Mouse (Mus musculus) heart, adult 18-20 months (tissue): ENCODE data around the gene Ddb2. TPM values are rescaled to one million over a fixed set of nuclear protein-coding genes. Genes with fewer than 3 reads are reported as not detected.

Source experiments
- DNase-seq, 2 experiments: peaks; one replicate each; pipeline ENCODE4 v3.0.0; 2021 to 2022; ENCODE audit warnings: mixed read lengths in 1 of 2
- long read RNA-seq, 2 experiments: library from polyadenylated mRNA; stranded (forward); transcript quantifications; one replicate each; pipeline ENCODE4 v2.0.0; 2021
- total RNA-seq, 2 experiments: library from RNA; stranded (reverse); gene quantifications; 2 replicates each; pipeline ENCODE4 v1.2.3; 2021

Ddb2 gene
- 1 to 10 TPM; 2.3 to 3.4 TPM for total RNA-seq
- long read RNA-seq, experiment 1, partial matches to known transcripts = 0 of 7 reads
- long read RNA-seq, experiment 1, other reads (novel, unspliced or antisense) = 5 of 7 reads
- long read RNA-seq, experiment 2, partial matches to known transcripts = 0 of 2 reads
- long read RNA-seq, experiment 2, other reads (novel, unspliced or antisense) = 1 of 2 reads

DNA sequence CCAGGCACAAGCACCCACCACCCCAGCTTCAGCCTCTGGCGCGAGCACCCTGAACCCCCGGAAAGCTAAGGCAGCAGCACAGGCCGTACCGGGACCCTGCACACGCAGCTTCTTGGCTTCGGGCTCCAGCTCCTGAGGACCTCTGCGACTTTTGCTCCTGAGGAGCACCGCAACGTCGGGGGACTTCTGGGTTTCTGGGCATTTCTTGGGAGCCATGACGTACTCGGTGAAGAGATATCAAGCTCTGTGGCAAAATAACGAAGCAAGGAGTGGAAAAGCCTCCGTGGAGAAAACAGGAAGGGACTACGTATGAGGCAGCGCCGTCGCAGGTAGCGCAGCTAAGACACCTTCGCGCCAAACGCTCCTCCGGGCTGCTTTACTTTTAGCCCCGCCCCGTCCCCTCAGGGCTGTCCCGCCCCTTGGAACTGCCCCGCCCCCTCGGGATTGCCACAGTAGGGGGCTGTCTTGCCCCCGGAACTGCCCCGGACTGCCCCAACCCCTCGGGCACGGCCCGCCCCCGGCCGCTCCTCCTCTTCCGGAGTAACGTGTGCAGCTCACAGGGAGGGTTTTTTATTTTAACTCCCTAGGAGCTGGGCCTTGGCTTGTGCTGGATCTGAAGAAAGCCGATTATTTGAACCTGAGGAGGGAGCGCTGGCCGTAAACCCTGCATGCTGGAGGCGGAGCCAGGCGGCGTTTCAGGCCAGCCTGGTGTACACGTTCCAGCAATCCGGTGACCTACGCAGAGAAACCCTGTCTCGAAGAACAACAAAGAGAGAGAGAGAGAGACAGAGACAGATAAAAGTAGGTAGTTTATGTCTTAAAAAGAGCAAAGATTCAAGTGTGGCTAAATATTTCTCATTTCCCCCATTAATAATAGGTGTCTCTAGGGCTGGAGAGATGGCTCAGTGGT, at the start of gene Ddb2:
Gene Ddb2, minus strand, starts transcription at position 382 of the 910 bp plus-strand sequence.
- peak; percentile 93 for DNase-seq

DNA sequence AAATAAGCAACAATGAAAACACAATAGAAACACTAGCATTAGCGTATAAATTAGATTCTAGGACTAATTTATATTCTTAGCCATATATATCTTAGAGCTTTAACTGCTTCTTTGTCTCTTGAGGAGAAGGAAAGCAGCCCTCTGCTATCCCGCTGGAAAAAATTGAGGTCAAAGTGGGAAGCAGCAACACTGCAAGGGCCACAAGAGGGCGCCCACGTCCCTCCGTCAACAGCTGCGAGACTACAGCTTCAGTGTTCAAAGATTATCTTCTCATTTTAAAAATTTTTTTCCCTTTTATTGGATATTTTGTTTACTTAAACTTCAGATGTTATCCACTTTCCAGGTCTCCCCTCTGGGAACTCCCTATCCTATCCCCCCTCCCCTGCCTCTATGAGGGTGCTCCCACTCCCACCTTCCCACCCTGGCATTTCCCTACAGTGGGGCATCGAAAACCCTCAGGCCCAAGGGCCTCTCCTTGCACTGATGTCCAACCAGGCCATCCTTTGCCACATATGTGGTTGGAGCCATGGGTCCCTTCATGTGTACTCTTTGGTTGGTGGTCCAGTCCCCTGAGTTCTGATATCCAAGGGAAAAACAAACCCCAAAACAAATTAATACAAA, 49.2 kb upstream of the Ddb2 start:
- peak; percentile 74 to 89 for DNase-seq

- peak; percentile 53 for DNase-seq
Observed at GRCm38 (mm10) chr2:91284375-91285199, 47.8 kb upstream of the Ddb2 start.

- DNase-seq = no peak
Observed at GRCm38 (mm10) chr2:91283972-91284371, 47.2 kb upstream of the Ddb2 start.

- no peak for DNase-seq
Observed at GRCm38 (mm10) chr2:91281366-91281765, 44.6 kb upstream of the Ddb2 start.

- no peak for DNase-seq
Observed at GRCm38 (mm10) chr2:91279372-91279755, 42.6 kb upstream of the Ddb2 start.

GRCm38 (mm10) chr2:91278749-91279371, 42.1 kb upstream of the Ddb2 start:
- DNase-seq = peak; percentile 38 to 66

GRCm38 (mm10) chr2:91269687-91270133, 32.9 kb upstream of the Ddb2 start:
- DNase-seq = no peak

- DNase-seq = peak in 1 of 2 experiments; percentile 4
Observed at GRCm38 (mm10) chr2:91268706-91269105, 31.9 kb upstream of the Ddb2 start.

- DNase-seq = no peak
Observed at GRCm38 (mm10) chr2:91268042-91268441, 31.3 kb upstream of the Ddb2 start.

DNA sequence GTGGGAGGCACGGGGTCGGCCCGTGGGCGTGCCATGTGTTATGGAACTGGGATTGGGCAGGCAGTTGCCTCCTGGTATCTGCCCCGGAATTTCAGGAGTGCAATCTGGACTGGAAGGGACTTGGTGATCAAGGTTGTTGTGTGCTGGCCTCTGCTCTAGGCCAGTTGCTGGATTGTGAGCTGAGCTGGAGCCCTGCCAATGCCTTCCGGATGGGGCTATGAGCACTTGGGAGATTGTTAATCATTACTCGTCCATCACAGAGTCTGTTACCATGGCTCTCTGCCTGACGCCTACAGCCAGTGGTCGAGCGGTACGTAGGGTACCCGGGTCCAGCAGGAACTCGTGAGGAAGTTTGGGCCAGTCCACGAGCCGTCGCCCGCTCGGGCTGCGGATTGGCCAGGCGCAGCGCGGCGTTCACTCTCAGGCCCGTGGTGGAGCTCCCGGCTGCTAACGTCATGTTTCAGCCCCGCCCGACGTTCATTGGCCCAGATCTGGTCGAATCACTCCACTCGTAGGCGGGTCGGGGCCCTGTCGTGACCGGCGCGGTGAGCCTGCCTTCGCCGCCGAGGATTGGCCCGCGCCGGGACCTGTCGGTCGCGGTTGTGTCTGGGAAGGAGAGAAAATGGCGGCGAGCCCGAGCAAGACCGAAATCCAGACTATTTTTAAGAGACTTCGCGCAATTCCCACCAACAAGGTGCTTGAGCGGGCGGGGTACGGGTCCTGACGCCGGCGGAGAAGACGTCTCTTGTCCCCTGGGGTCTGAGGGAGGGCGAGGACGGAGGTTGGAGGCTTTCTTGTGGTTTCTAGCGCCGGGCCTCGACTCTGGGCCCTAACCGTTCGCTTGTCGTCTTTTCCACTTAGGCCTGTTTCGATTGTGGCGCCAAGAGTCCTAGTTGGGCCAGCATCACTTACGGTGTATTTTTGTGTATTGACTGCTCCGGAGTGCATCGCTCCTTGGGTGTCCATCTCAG, 28.2 kb upstream of the Ddb2 start, which contains the start of gene Arfgap2:
Gene Arfgap2, plus strand, starts transcription at position 264 of the 971 bp plus-strand sequence.
- peak; percentile 98 to 99 for DNase-seq

DNA sequence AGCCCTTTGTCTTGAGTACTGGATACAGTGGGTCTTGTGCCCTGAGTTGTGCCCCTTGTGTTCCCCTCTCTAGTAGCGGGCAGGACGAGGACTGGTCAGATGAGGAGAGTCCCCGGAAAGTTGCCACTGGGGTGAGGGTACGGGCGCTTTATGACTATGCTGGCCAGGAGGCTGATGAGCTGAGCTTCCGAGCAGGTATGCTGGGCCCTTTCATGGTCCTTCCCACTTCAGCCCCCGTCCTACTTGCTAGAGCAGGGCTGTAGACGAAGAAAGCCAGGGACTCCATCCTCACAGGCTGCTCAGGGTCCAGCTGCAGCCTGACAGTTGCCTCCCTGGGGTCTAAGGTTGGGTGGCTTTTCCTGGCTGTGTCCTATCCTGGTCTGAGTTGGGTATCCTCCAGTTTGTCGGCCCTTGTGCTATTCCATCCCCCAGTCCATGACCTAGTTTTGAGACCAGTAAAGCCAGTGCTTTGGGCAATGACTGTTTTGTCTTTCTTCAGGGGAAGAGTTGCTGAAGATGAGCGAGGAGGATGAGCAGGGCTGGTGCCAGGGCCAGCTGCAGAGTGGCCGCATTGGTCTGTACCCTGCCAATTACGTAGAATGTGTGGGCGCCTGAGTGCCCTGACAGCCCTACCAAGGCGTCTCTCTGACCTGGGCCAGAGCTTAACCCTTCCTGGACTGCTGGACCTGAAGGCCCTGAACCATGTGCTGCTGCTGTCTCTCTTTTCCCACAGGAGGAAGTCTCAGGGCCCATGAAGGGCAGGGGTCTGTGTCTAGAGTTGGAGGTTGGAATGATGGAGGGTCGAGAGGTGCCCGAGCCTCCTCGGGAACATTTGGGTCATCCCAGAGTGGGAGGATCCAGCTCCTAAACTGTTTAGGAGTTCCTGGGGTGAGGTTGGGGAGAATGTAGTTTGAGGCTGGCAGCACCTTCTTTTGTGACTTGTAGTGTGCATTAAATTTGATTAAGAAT, 27.2 kb upstream of the Ddb2 start:
- DNase-seq = no peak

GRCm38 (mm10) chr2:91259493-91259892, 22.7 kb upstream of the Ddb2 start:
- peak; percentile 54 to 59 for DNase-seq

- DNase-seq = no peak
Observed at GRCm38 (mm10) chr2:91258830-91259229, 22.0 kb upstream of the Ddb2 start.

GRCm38 (mm10) chr2:91258054-91258453, 21.3 kb upstream of the Ddb2 start:
- no peak for DNase-seq

GRCm38 (mm10) chr2:91257126-91257980, 20.6 kb upstream of the Ddb2 start:
- DNase-seq = peak in 1 of 2 experiments; percentile 63

DNA sequence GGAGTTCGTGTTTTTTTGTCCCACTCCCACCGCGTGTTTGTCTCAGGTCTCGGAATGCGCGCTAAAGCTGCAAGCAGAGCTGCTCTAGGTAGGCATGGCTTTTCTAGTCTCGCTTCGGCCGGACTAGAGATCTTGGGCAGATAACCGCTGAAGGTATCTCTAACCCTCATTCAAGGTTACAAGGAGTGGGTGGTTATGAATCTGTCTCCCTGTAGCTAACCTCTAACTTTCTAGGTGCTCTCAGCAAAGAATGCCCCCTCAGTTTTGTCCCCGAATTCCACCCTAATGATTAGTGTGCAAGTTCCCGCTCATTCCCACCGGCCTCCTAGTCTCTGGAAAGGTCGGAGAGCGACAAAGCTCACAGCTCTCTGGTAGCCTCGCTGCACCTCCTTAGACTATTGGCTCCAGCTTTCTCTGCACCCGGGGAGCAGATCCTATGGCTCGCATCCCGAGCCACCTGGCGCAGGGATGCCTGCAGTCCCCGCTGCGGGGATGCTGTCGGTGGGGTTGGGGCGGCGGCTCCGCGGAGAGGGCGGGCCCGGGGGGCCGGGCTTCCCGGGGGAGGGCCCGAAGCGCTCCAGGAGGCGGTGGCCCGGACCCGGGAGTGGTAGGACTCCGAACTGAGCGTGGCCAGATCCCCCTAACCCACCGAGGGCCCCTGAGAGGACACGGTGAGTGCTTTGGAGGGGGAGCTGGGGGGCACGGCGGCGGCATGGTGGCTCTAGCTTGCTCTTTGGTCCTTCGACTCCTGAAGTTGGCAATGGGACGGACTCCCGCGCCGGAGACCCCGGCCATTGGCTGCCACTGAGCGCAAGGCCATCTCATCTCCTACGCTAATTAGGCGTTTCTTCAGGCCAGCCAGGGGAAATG, 19.7 kb upstream of the Ddb2 start:
- DNase-seq = peak; percentile 73 to 80
